Mouse (Mus musculus) frontal cortex, postnatal 36 days (tissue): ENCODE results near the gene Zfp987.
"Not testable (repeated sequence)": the region's sequence is repeated elsewhere in the genome, so short reads cannot be mapped to it uniquely, and the experiment has no call there.

ENCODE experiments used
- DNase-seq, 2 experiments: peaks; one replicate each; pipeline ENCODE4 v3.0.0; 2022; ENCODE audit warnings: low spot score in 2 of 2

The Zfp987 gene

DNA sequence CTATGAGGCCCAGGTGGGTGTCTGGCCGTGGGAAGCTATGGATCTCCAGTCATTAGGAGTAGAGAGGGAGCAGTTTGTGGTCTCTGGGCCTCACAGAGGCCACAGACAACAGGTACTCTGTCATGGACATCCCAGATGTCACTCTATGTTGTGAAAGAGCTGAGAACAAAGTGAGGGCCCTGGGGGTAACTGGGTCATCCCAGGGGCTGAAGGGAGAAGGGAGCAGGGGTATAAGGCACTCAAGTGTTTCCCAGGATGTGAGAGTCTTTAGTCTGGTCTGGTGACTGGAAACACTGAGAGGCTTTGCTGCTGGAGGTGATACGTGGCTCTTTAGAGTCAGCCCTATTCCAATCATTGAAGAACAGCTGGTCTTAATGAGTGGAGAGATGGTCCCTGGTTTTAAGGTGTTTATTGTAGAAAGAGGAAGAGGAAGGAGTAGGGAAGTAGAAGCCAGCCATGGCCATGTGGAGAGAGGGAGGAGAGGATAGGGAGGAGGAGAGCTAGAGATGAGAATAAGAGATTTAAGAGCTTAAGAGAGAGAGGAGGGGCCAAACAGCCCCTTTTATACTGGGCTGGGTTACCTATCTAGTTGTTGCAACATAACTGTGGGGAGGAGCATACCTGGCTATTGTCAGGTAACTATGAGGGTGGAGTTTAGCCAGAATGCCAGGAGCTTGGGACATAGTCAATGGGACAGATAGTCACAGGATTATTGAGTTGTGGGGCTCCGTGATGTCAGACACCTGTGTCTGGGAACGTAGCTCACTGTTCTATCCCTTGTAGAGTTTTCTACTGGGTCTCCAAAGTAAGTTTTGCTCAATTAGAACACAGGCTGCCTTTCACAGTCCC, 76.5 kb downstream of the Zfp987 start:
- not testable (repeated sequence) for DNase-seq
